In genomic region chr2:45118121-45118520, GRCm38 (mm10) we compare ENCODE assay signal across 14 mouse cellular contexts. TPM values are rescaled to one million over a fixed set of nuclear protein-coding genes. Genes with fewer than 3 reads are reported as not detected.
DNase-seq lines count a peak whose midpoint lies in the region; ATAC-seq and TF ChIP-seq lines count a peak whose summit lies in the region.
"Had no signal": no experiment of that assay in that cellular context is flagged by ENCODE, and none has a peak within 500 bp of the region (broad histone marks: within the 10 kb centered on the region; RNA-seq: fewer than 3 reads in every experiment).

No protein-coding gene starts in this region.

- no peaks in the 10 kb centered on the region for H3K9me3 ChIP-seq in intestine, embryonic 14.5 days (ENCODE audit: control insufficient read depth, low read length)
- no peaks in the 10 kb centered on the region for H3K9me3 ChIP-seq in intestine, embryonic 15.5 days
- H3K9me3 ChIP-seq in lung, embryonic 16.5 days (ENCODE audit: control insufficient read depth, low read length) = no peaks in the 10 kb centered on the region
- H3K9me3 ChIP-seq: embryonic facial prominence, embryonic 12.5 days; heart, embryonic 15.5 days had no signal

- peak; percentile 47 for DNase-seq in intestine, embryonic 14.5 days (ENCODE audit: low spot score)
- DNase-seq in lung, adult 18-20 months = no peak
- DNase-seq in brain, embryonic 14.5 days (ENCODE audit: low read depth) = peak; percentile 33
- no peak for DNase-seq in natural killer cell, adult 2 months (ENCODE audit: low spot score in 2 of 2)
- no peak for DNase-seq in urinary bladder, postnatal 25 days (ENCODE audit: low spot score)
- DNase-seq: gastrocnemius, postnatal 36 days; liver; midbrain, embryonic 14.5 days had no signal

- no peak overlapping the region for H3K9ac ChIP-seq in intestine, embryonic 14.5 days (ENCODE audit: low read length)
- no peak overlapping the region for H3K9ac ChIP-seq in intestine, embryonic 15.5 days
- peak overlapping the region; percentile 50 for H3K9ac ChIP-seq in lung, embryonic 16.5 days (ENCODE audit: low read length)

- H3K4me1 ChIP-seq in intestine, embryonic 14.5 days (replicated peaks; ENCODE audit: control insufficient read depth, insufficient read depth, low read length) = 0 out of 2 replicates have a peak, but pooled peaks cover 12% of the 10 kb centered on the region
- peaks cover 6% of the 10 kb centered on the region; the same call in 1 of the 2 replicates for H3K4me1 ChIP-seq in intestine, embryonic 15.5 days (replicated peaks)
- no peaks in the 10 kb centered on the region for H3K4me1 ChIP-seq in lung, embryonic 16.5 days (replicated peaks; ENCODE audit: control insufficient read depth, insufficient read depth, low read length)

- H3K36me3 ChIP-seq in intestine, embryonic 14.5 days (ENCODE audit: control insufficient read depth, insufficient read depth, low read length) = no peaks in the 10 kb centered on the region
- H3K36me3 ChIP-seq in intestine, embryonic 15.5 days = no peaks in the 10 kb centered on the region
- no peaks in the 10 kb centered on the region for H3K36me3 ChIP-seq in lung, embryonic 16.5 days (ENCODE audit: control insufficient read depth, insufficient read depth, low read length)
- no peaks in the 10 kb centered on the region for H3K36me3 ChIP-seq in myocyte (ENCODE audit: control insufficient read depth, insufficient read depth)
- H3K36me3 ChIP-seq: embryonic facial prominence, embryonic 12.5 days; heart, embryonic 15.5 days had no signal

- 52% methylated on average over 3 of the region's 3 CpGs for WGBS in intestine, embryonic 14.5 days
- 49% methylated on average over 3 of the region's 3 CpGs for WGBS in intestine, embryonic 15.5 days
- WGBS in lung, embryonic 16.5 days = 43% methylated on average over 3 of the region's 3 CpGs

- no peak overlapping the region for H3ac ChIP-seq in myocyte (ENCODE audit: control insufficient read depth, insufficient read length)

- no peak overlapping the region for H3K27ac ChIP-seq in intestine, embryonic 14.5 days (ENCODE audit: low read depth)
- H3K27ac ChIP-seq in intestine, embryonic 15.5 days = no peak overlapping the region
- H3K27ac ChIP-seq in lung, embryonic 16.5 days (ENCODE audit: low read length) = peak overlapping the region; percentile 26; the same call in 1 of the 2 replicates
- H3K27ac ChIP-seq: embryonic facial prominence, embryonic 12.5 days had no signal

- no peak for TF ChIP-seq CTCF in brain, embryonic 14.5 days (IDR thresholded peaks at IDR 0.05; ENCODE audit: borderline replicate concordance, extremely low read depth, insufficient read depth, insufficient read length)

- peaks cover 8% of the 10 kb centered on the region for H3K79me2 ChIP-seq in myocyte (ENCODE audit: control insufficient read depth, insufficient read depth)

- ATAC-seq in intestine, embryonic 14.5 days (replicated peaks; ENCODE audit: low FRiP score, low TSS enrichment, low read depth) = no peak
- ATAC-seq in intestine, embryonic 15.5 days = no peak
- no peak for ATAC-seq in lung, embryonic 16.5 days (ENCODE audit: low read depth)
- ATAC-seq: forebrain, embryonic 14.5 days had no signal

- TF ChIP-seq POLR2A in brain, embryonic 14.5 days (IDR thresholded peaks at IDR 0.05; ENCODE audit: borderline replicate concordance, extremely low read depth, insufficient read depth, insufficient read length, poor library complexity, severe bottlenecking) = no peak
- TF ChIP-seq POLR2A in myocyte (IDR thresholded peaks at IDR 0.05; ENCODE audit: insufficient read length, low read depth) = no peak

- H3K4me3 ChIP-seq in intestine, embryonic 14.5 days (ENCODE audit: low read depth, low read length) = no peak overlapping the region
- no peak overlapping the region for H3K4me3 ChIP-seq in intestine, embryonic 15.5 days (replicated peaks)
- H3K4me3 ChIP-seq in lung, embryonic 16.5 days (ENCODE audit: low read length) = peak overlapping the region; percentile 17
- H3K4me3 ChIP-seq in myocyte = no peak overlapping the region

- no peak overlapping the region for H3K4me2 ChIP-seq in intestine, embryonic 14.5 days (ENCODE audit: low read length)
- no peak overlapping the region for H3K4me2 ChIP-seq in intestine, embryonic 15.5 days (replicated peaks)
- peak overlapping the region; percentile 47 for H3K4me2 ChIP-seq in lung, embryonic 16.5 days (ENCODE audit: low read depth, low read length)
- peak overlapping the region; percentile 32 for H3K4me2 ChIP-seq in myocyte (ENCODE audit: low read depth)

- H3K27me3 ChIP-seq in intestine, embryonic 14.5 days (replicated peaks; ENCODE audit: control insufficient read depth, insufficient read depth, low read length) = peaks cover 27% of the 10 kb centered on the region
- 0 out of 2 replicates have a peak, but pooled peaks cover 4% of the 10 kb centered on the region for H3K27me3 ChIP-seq in intestine, embryonic 15.5 days (replicated peaks)
- H3K27me3 ChIP-seq in lung, embryonic 16.5 days (ENCODE audit: control insufficient read depth, insufficient read depth, low read depth, low read length) = peaks cover 2% of the 10 kb centered on the region
- H3K27me3 ChIP-seq in myocyte (ENCODE audit: control insufficient read depth, insufficient read depth, insufficient read length) = no peaks in the 10 kb centered on the region
- H3K27me3 ChIP-seq: embryonic facial prominence, embryonic 12.5 days; heart, embryonic 15.5 days had no signal

TF ChIP-seq in myocyte, 11 proteins besides CTCF, POLR2A, EP300 and RAD21:
- no peak for TF ChIP-seq USF1 (IDR thresholded peaks at IDR 0.05; ENCODE audit: low read depth)
- no peak for TF ChIP-seq MYOD1 (IDR thresholded peaks at IDR 0.05; ENCODE audit: control insufficient read depth in 1 of 3, insufficient read length in 2 of 3, low read depth in 2 of 3)
- TF ChIP-seq POLR2AphosphoS2 (IDR thresholded peaks at IDR 0.05; ENCODE audit: insufficient read length, low read depth) = no peak
- TF ChIP-seq REST (IDR thresholded peaks at IDR 0.05; ENCODE audit: insufficient read depth, insufficient read length) = no peak
- no peak for TF ChIP-seq MAX (IDR thresholded peaks at IDR 0.05; ENCODE audit: low read depth)
- no peak for TF ChIP-seq SRF (IDR thresholded peaks at IDR 0.05; ENCODE audit: control insufficient read depth, insufficient read length, low read depth)
- no peak for TF ChIP-seq TCF12 (IDR thresholded peaks at IDR 0.05; ENCODE audit: insufficient read depth, poor library complexity, severe bottlenecking)
- TF ChIP-seq MYOG (IDR thresholded peaks at IDR 0.05; ENCODE audit: control insufficient read depth in 1 of 3, insufficient read depth in 1 of 3, insufficient read length in 2 of 3, low read depth in 2 of 3) = no peak
- TF ChIP-seq TCF3 (IDR thresholded peaks at IDR 0.05; ENCODE audit: insufficient read length, low read depth) = no peak
- TF ChIP-seq CEBPB (IDR thresholded peaks at IDR 0.05; ENCODE audit: insufficient read depth, poor library complexity, severe bottlenecking) = no peak
- no peak for TF ChIP-seq E2F4 (IDR thresholded peaks at IDR 0.05; ENCODE audit: insufficient read depth)

RNA-seq across cellular contexts. Expression of gene Zeb2, which starts 0.9 kb away (rescaled TPM):
- 44.5 and 49.2 TPM in 2 replicates for polyA plus RNA-seq in intestine, embryonic 14.5 days (2014; fragmentation: Nextera tagmentation; extraction: Ambion mirVana)
- polyA plus RNA-seq in intestine, embryonic 15.5 days (2015; fragmentation: Nextera tagmentation; extraction: Ambion mirVana) = 34.5 and 37.4 TPM in 2 replicates
- polyA plus RNA-seq in lung, embryonic 16.5 days (2015; fragmentation: Nextera tagmentation; extraction: Ambion mirVana) = 77.3 and 84.3 TPM in 2 replicates
- 33.3 and 46.5 TPM in 2 replicates for polyA plus RNA-seq in brain, embryonic 14.5 days (2012; rRNA removed)
- polyA plus RNA-seq in myocyte (2012; fragmentation: generic; extraction: Trizol) = 10.8 TPM

Comparison
In these comparisons a context has a peak if more than half of its experiments do, and no peak if none do; other contexts are left out.
1. DNase-seq: peak in intestine, embryonic 14.5 days (single experiment) and brain, embryonic 14.5 days (single experiment); none in lung, adult 18-20 months (0 of 2), natural killer cell, adult 2 months (0 of 2) and urinary bladder, postnatal 25 days (single experiment).
2. H3K4me2 ChIP-seq: peak in lung, embryonic 16.5 days (single experiment) and myocyte (single experiment); none in intestine, embryonic 14.5 days (single experiment) and intestine, embryonic 15.5 days (single experiment).